Mouse (Mus musculus) limb, embryonic 10.5 days (tissue): ENCODE measurements at regions not wholly inside any gene's neighbourhood (a gene's known extent, or its start where the extent isn't known, plus 50 kb on each side); places are given as distances from the start of the nearest gene placed in this dataset.
A peak's percentile ranks its signal among the peaks of the same experiment; 100 is the strongest.

Experiments
- DNase-seq: peaks from one replicate; pipeline ENCODE4 v3.0.0-alpha.2; 2017; ENCODE audit warnings: low spot score
- H3K27ac ChIP-seq: fragments of 300-500 bp; sonication (generic); 2 replicates; pipeline ENCODE4 v1.5.1; 2016; ENCODE audit warnings: mild to moderate bottlenecking
- H3K27me3 ChIP-seq: fragments of 300-500 bp; sonication (generic); 2 replicates; pipeline ENCODE4 v1.6.1; 2016; ENCODE audit warnings: low read depth, mild to moderate bottlenecking; ENCODE audit not compliant: poor library complexity, severe bottlenecking
- H3K36me3 ChIP-seq: fragments of 300-500 bp; sonication (generic); 2 replicates; pipeline ENCODE4 v1.6.1; 2016; ENCODE audit warnings: mild to moderate bottlenecking, moderate library complexity
- H3K4me1 ChIP-seq: fragments of 300-500 bp; sonication (generic); 2 replicates; pipeline ENCODE4 v1.6.1; 2016
- H3K4me3 ChIP-seq: fragments of 300-500 bp; sonication (generic); 2 replicates; pipeline ENCODE4 v1.5.1; 2016; ENCODE audit warnings: mild to moderate bottlenecking, moderate library complexity
- H3K9me3 ChIP-seq: fragments of 300-500 bp; sonication (generic); replicated peaks from 2 replicates; pipeline ENCODE4 v1.6.1; 2016; ENCODE audit warnings: mild to moderate bottlenecking
- WGBS: fragments of 180-500 bp; shearing (Covaris S2); methylation state at CpG from one replicate; pipeline ENCODE4 v1.1.7; 2016; 5-methylcytosine and 5-hydroxymethylcytosine counted together

DNA sequence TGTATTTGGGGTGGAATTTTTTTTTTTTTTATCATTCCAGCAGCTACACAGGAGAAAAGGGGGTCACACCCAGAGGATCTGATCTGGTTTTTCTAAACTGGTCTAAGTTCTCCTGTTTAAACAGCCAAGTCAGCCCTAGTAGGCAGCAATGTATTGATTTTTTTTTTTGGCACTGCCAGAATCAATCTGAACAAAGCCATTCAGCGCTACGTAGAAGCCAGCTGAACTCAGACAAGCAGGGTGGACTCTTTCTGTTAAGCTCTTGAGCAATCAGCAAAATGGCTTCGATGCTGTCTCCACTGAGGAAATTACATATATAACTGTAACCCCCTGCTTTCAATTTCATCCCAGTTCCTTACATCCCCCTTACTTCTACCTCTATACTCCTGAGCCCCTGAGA lies 230.5 kb downstream of the Gm45692 start:
- DNase-seq: no peak
- peaks cover 47% of the 10 kb centered on the region for H3K27me3 ChIP-seq
- no peaks in the 10 kb centered on the region for H3K36me3 ChIP-seq
- peaks cover 46% of the 10 kb centered on the region for H3K4me1 ChIP-seq
- H3K9me3 ChIP-seq: no peaks in the 10 kb centered on the region
- H3K4me3 ChIP-seq: no peak overlapping the region
- 94% methylated on average over 3 of the region's 3 CpGs for WGBS
- H3K27ac ChIP-seq: no peak overlapping the region

GRCm38 (mm10) chr8:26350616-26351015 lies 231.3 kb downstream of the Gm45692 start:
- DNase-seq: no peak
- WGBS: 76% methylated on average over 4 of the region's 4 CpGs
- peaks cover 46% of the 10 kb centered on the region for H3K4me1 ChIP-seq

DNA sequence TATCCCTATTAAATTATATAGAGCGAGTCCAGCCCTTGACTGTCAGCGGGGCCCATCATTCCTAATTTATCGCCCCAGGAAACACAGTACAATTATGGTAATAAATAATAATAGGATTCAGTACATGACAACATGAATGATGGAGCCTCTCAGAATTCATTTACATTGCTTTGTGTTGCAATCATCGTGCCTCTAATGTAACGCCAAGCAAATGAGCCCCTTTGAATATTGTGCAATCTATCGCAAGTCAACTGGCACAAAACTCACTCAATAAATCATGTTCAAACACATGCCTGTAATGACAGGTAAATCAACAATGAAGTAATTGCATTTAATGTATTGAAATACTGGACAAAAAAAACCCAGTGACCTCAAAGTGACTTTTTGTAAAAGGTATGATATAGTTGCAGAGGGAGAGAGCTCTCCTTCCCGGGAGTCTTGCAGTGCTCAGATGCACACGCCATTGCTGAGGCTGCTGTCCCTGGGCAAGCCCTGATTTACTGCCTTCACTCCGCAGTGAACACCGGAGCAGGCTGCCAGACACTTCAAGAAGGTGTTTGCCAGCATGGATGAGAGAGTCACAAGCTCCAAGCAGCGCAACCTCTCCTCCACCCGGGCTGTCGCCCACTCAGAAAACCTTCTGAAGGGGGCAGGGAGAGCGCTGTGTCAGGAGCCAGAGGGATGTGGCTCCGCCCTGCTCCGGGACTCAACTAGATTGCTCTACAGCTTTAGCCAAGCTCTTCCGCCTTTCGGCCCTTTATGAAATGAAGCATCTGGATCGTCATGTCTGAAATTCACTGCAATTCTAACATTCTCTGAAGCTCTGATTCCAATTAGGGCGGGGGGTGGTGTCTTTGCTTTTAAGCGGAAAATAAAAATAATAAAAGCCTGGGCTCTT lies 232.6 kb downstream of the Gm45692 start:
- peak overlapping the region; percentile 47 for H3K4me3 ChIP-seq
- peak; percentile 73 for DNase-seq
- H3K36me3 ChIP-seq: no peaks in the 10 kb centered on the region
- WGBS: 21% methylated on average over 21 of the region's 21 CpGs
- H3K9me3 ChIP-seq: no peaks in the 10 kb centered on the region
- peak overlapping the region; percentile 73 for H3K27ac ChIP-seq
- peaks cover 33% of the 10 kb centered on the region for H3K27me3 ChIP-seq
- peaks cover 47% of the 10 kb centered on the region for H3K4me1 ChIP-seq

More at GRCm38 (mm10) chr8:26350616-26351015, 231.3 kb downstream of the Gm45692 start:
- Histone ChIP-seq H3K36me3 (no peaks in the 10 kb centered on the region), H3K4me3 (no peak overlapping the region), H3K27ac (no peak overlapping the region), H3K9me3 (no peaks in the 10 kb centered on the region), H3K27me3 (peaks cover 46% of the 10 kb centered on the region)

- peaks cover 26% of the 10 kb centered on the region; the same call in 1 of the 2 replicates for H3K27me3 ChIP-seq
- 19% methylated on average over 9 of the region's 9 CpGs for WGBS
- H3K4me1 ChIP-seq: peaks cover 53% of the 10 kb centered on the region
- DNase-seq: peak; percentile 56
- H3K27ac ChIP-seq: peak overlapping the region; percentile 73
- H3K9me3 ChIP-seq: no peaks in the 10 kb centered on the region
- no peaks in the 10 kb centered on the region for H3K36me3 ChIP-seq
- peak overlapping the region; percentile 47 for H3K4me3 ChIP-seq
These were observed 233.2 kb downstream of the Gm45692 start for GRCm38 (mm10) chr8:26352541-26353010.

- DNase-seq: no peak
- Histone ChIP-seq H3K4me1 (peaks cover 59% of the 10 kb centered on the region), H3K36me3 (no peaks in the 10 kb centered on the region), H3K27me3 (peaks cover 20% of the 10 kb centered on the region; the same call in 1 of the 2 replicates), H3K9me3 (no peaks in the 10 kb centered on the region), H3K27ac (0 out of 2 replicates have a peak overlapping the region, but pooled peaks have one; percentile 15), H3K4me3 (no peak overlapping the region)
- WGBS: 55% methylated on average over 3 of the region's 3 CpGs
These were observed 234.1 kb downstream of the Gm45692 start for GRCm38 (mm10) chr8:26353476-26353875.

GRCm38 (mm10) chr8:26354516-26354915 lies 235.2 kb downstream of the Gm45692 start:
- H3K9me3 ChIP-seq: no peaks in the 10 kb centered on the region
- H3K4me1 ChIP-seq: peaks cover 70% of the 10 kb centered on the region
- H3K36me3 ChIP-seq: no peaks in the 10 kb centered on the region
- no peak overlapping the region for H3K27ac ChIP-seq
- H3K4me3 ChIP-seq: no peak overlapping the region
- peaks cover 12% of the 10 kb centered on the region; the same call in 1 of the 2 replicates for H3K27me3 ChIP-seq
- WGBS: 12% methylated on average over 4 of the region's 4 CpGs
- DNase-seq: peak; percentile 41

DNA sequence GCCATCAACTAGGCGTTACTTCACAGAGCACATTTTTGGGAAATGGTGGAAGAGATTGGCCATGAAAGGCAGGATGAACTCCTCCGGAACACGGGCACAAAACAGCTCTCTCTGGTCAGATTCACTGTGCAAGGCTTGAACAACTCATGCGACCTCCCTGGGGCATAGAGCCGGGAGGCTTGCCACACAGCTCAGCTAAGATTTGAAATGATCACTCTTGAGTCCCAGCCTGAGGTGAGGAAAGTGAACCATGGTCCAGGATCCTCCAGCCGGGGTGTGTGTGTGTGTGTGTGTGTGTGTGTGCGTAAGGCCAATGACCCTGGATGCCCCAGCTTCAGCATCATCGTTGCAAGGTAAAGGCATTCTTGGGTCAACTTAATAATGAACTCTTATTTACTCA lies 237.5 kb downstream of the Gm45692 start:
- WGBS: 82% methylated on average over 8 of the region's 8 CpGs
- peaks cover 62% of the 10 kb centered on the region for H3K4me1 ChIP-seq
- no peak overlapping the region for H3K27ac ChIP-seq
- H3K36me3 ChIP-seq: no peaks in the 10 kb centered on the region
- H3K27me3 ChIP-seq: 0 out of 2 replicates have a peak, but pooled peaks cover 3% of the 10 kb centered on the region
- DNase-seq: peak; percentile 21
- no peak overlapping the region for H3K4me3 ChIP-seq
- H3K9me3 ChIP-seq: no peaks in the 10 kb centered on the region

DNA sequence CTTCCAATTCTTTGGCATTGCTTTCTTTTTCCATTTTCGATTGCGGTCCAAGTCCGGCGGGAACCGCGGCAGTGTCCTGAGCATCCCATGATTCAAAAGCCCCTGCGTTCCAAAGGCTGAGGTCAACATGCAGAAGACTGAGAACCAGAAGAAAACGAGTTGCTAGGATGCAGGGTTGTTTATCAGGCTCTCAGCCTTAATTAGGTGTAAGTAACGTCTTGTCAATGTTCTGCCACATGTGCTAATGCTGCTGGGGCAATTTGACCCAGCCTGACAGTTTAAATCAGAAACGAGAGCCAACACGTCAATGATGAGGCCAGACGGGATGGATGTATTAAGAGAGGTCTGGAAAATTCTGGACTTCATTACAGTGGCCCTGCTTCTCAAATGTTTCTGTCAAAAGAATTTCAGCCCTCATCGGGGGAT lies 239.4 kb downstream of the Gm45692 start:
- Histone ChIP-seq H3K4me1 (peaks cover 53% of the 10 kb centered on the region), H3K36me3 (no peaks in the 10 kb centered on the region), H3K27ac (peak overlapping the region; percentile 10; the same call in 1 of the 2 replicates), H3K27me3 (0 out of 2 replicates have a peak, but pooled peaks cover 3% of the 10 kb centered on the region), H3K4me3 (no peak overlapping the region), H3K9me3 (no peaks in the 10 kb centered on the region)
- peak; percentile 47 for DNase-seq
- WGBS: 40% methylated on average over 13 of the region's 13 CpGs

DNA sequence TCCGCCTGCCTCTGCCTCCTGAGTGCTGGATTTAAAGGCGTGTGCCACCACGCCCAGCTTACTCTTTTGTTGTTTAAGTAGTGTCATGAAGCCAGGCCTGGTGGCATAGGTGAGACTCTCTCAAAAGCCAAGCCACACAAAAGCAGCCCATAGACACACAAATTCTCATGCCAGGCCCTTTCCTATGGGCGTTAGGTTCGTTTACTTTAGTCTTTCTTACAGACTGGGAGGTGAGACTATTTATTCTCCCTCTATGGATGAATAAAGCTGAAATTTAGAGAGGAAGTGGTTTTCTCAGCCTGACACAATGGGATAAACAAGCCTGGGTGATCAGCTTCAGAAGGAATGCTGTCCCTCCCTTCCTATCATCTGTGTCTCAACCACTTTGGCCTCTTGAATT lies 243.0 kb downstream of the Gm45692 start:
- H3K27me3 ChIP-seq: no peaks in the 10 kb centered on the region
- H3K4me1 ChIP-seq: peaks cover 44% of the 10 kb centered on the region
- H3K27ac ChIP-seq: no peak overlapping the region
- H3K36me3 ChIP-seq: no peaks in the 10 kb centered on the region
- DNase-seq: peak; percentile 25
- H3K9me3 ChIP-seq: no peaks in the 10 kb centered on the region
- WGBS: 93% methylated on average over 5 of the region's 5 CpGs
- no peak overlapping the region for H3K4me3 ChIP-seq

DNA sequence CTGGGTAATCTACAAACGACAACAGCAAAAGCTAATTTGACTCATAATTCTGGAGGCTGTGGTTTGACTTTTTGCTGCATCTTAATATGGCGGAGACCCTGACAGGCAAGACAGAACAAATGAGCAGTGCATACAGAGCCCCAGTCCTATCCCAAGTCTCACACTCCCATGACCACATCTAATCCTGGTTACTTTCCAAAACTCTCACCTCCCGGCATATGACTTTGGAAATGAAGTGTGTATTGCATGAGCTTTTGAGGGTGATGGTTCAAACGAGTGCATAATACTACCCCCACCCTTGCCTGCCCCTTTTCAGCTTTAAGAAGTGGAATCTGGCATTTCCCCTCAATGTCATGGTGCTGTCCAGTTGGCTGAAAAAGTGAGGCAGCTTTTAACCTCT lies 244.3 kb downstream of the Gm45692 start:
- H3K4me3 ChIP-seq: no peak overlapping the region
- H3K4me1 ChIP-seq: peaks cover 34% of the 10 kb centered on the region
- H3K9me3 ChIP-seq: no peaks in the 10 kb centered on the region
- H3K36me3 ChIP-seq: no peaks in the 10 kb centered on the region
- 83% methylated on average over 4 of the region's 4 CpGs for WGBS
- no peak overlapping the region for H3K27ac ChIP-seq
- no peaks in the 10 kb centered on the region for H3K27me3 ChIP-seq
- DNase-seq: peak; percentile 22

- Histone ChIP-seq H3K9me3 (no peaks in the 10 kb centered on the region), H3K4me1 (peaks cover 24% of the 10 kb centered on the region), H3K27me3 (no peaks in the 10 kb centered on the region), H3K4me3 (no peak overlapping the region), H3K36me3 (no peaks in the 10 kb centered on the region), H3K27ac (no peak overlapping the region)
- WGBS: 38% methylated on average over 4 of the region's 4 CpGs
- peak; percentile 30 for DNase-seq
These were observed 245.3 kb downstream of the Gm45692 start for GRCm38 (mm10) chr8:26364637-26365036.

GRCm38 (mm10) chr8:26380668-26381067 lies 261.3 kb downstream of the Gm45692 start:
- 33% methylated on average over 3 of the region's 3 CpGs for WGBS
- H3K4me3 ChIP-seq: no peak overlapping the region
- no peaks in the 10 kb centered on the region for H3K36me3 ChIP-seq
- H3K4me1 ChIP-seq: peaks cover 25% of the 10 kb centered on the region
- H3K9me3 ChIP-seq: no peaks in the 10 kb centered on the region
- DNase-seq: peak; percentile 49
- H3K27ac ChIP-seq: no peak overlapping the region
- H3K27me3 ChIP-seq: peaks cover 7% of the 10 kb centered on the region; the same call in 1 of the 2 replicates

- Histone ChIP-seq H3K36me3 (no peaks in the 10 kb centered on the region), H3K27me3 (peaks cover 7% of the 10 kb centered on the region; the same call in 1 of the 2 replicates), H3K9me3 (no peaks in the 10 kb centered on the region), H3K27ac (no peak overlapping the region), H3K4me3 (no peak overlapping the region), H3K4me1 (peaks cover 29% of the 10 kb centered on the region)
- WGBS: 85% methylated on average over 7 of the region's 7 CpGs
- DNase-seq: no peak
These were observed 263.1 kb downstream of the Gm45692 start for GRCm38 (mm10) chr8:26382426-26382825.
